Mouse (Mus musculus) left cerebral cortex, adult 8-10 months (tissue): ENCODE results near the gene Cux1. TPM values are rescaled to one million over a fixed set of nuclear protein-coding genes. Genes with fewer than 3 reads are reported as not detected.

Experiments used
- DNase-seq, 2 experiments: peaks; one replicate each; pipeline ENCODE4 v3.0.0; 2022; ENCODE audit warnings: low spot score in 2 of 2
- total RNA-seq, 4 experiments: library from RNA; stranded (reverse); gene quantifications; 2 replicates each; pipeline ENCODE4 v1.2.4; 2022

The Cux1 gene
- total RNA-seq, 4 experiments from 2014 or later = 101 to 114 (median 107) TPM

- no peak for DNase-seq
Measured at GRCm38 (mm10) chr5:136324506-136324905, 242.8 kb downstream of the Cux1 start.

GRCm38 (mm10) chr5:136321378-136321777 is 245.9 kb downstream of the Cux1 start:
- DNase-seq = no peak

- DNase-seq = no peak
Measured at GRCm38 (mm10) chr5:136312566-136312965, 254.7 kb downstream of the Cux1 start.

GRCm38 (mm10) chr5:136312166-136312565 is 255.1 kb downstream of the Cux1 start:
- no peak for DNase-seq

GRCm38 (mm10) chr5:136306254-136306653 is 261.0 kb downstream of the Cux1 start:
- DNase-seq = peak in 1 of 2 experiments; percentile 54

- no peak for DNase-seq
Measured at GRCm38 (mm10) chr5:136303409-136303983, 263.8 kb downstream of the Cux1 start.

GRCm38 (mm10) chr5:136300880-136301279 is 266.4 kb downstream of the Cux1 start:
- DNase-seq = no peak

GRCm38 (mm10) chr5:136297691-136298090 is 269.6 kb downstream of the Cux1 start:
- no peak for DNase-seq

GRCm38 (mm10) chr5:136296911-136297310 is 270.4 kb downstream of the Cux1 start:
- DNase-seq = no peak

- DNase-seq = no peak
Measured at GRCm38 (mm10) chr5:136292971-136293418, 274.3 kb downstream of the Cux1 start.

GRCm38 (mm10) chr5:136292361-136292760 is 274.9 kb downstream of the Cux1 start:
- no peak for DNase-seq

- no peak for DNase-seq
Measured at GRCm38 (mm10) chr5:136291562-136291961, 275.7 kb downstream of the Cux1 start.

- DNase-seq = no peak
Measured at GRCm38 (mm10) chr5:136289776-136290175, 277.5 kb downstream of the Cux1 start.

- no peak for DNase-seq
Measured at GRCm38 (mm10) chr5:136288351-136289081, 278.8 kb downstream of the Cux1 start.

GRCm38 (mm10) chr5:136286566-136286965 is 280.7 kb downstream of the Cux1 start:
- DNase-seq = no peak

- no peak for DNase-seq
Measured at GRCm38 (mm10) chr5:136285106-136285505, 282.2 kb downstream of the Cux1 start.

- peak in 1 of 2 experiments; percentile 18 for DNase-seq
Measured at GRCm38 (mm10) chr5:136281351-136281750, 285.9 kb downstream of the Cux1 start.

- DNase-seq = no peak
Measured at GRCm38 (mm10) chr5:136274739-136275138, 292.6 kb downstream of the Cux1 start.

- no peak for DNase-seq
Measured at GRCm38 (mm10) chr5:136269937-136270336, 297.4 kb downstream of the Cux1 start.

- DNase-seq = no peak
Measured at GRCm38 (mm10) chr5:136266077-136266476, 301.2 kb downstream of the Cux1 start.

GRCm38 (mm10) chr5:136263342-136263741 is 303.9 kb downstream of the Cux1 start:
- no peak for DNase-seq

GRCm38 (mm10) chr5:136258919-136259318 is 308.4 kb downstream of the Cux1 start:
- DNase-seq = peak in 1 of 2 experiments; percentile 60

GRCm38 (mm10) chr5:136252899-136253298 is 314.4 kb downstream of the Cux1 start:
- peak; percentile 34 to 68 for DNase-seq
